Mouse (Mus musculus): ENCODE results near the gene Zfp367. TPM values are rescaled to one million over a fixed set of nuclear protein-coding genes. Genes with fewer than 3 reads are reported as not detected.
A peak's percentile ranks its signal among the peaks of the same experiment; 100 is the strongest.

Gene Zfp367
- polyA plus RNA-seq, 1 experiment from 2014 or later: 18.1 TPM

GRCm38 (mm10) chr13:64108381-64108850 lies 44.6 kb downstream of the Zfp367 start:
- no peaks in the 10 kb centered on the region for H3K27me3 ChIP-seq (ENCODE audit: control insufficient read depth, insufficient read depth, low read depth, low read length)
- peaks cover 7% of the 10 kb centered on the region for H3K4me1 ChIP-seq (ENCODE audit: control insufficient read depth, low read depth, low read length)
- H3K27ac ChIP-seq (ENCODE audit: low read length): no peak overlapping the region
- WGBS (ENCODE audit: insufficient replicate concordance): 12% methylated on average over 5 of the region's 5 CpGs
- H3K9me3 ChIP-seq (replicated peaks; ENCODE audit: control insufficient read depth, low read length): no peaks in the 10 kb centered on the region
- H3K4me3 ChIP-seq (ENCODE audit: low read depth, low read length): no peak overlapping the region
- no peak overlapping the region for H3K9ac ChIP-seq (ENCODE audit: low read depth, low read length)
- no peak overlapping the region for H3K4me2 ChIP-seq (ENCODE audit: low read depth, low read length)
- no peaks in the 10 kb centered on the region for H3K36me3 ChIP-seq (ENCODE audit: control insufficient read depth, insufficient read depth)
- no peak for ATAC-seq (ENCODE audit: low read depth)

GRCm38 (mm10) chr13:64107535-64107934 lies 45.5 kb downstream of the Zfp367 start:
- Histone ChIP-seq H3K36me3 (ENCODE audit: control insufficient read depth, insufficient read depth) (no peaks in the 10 kb centered on the region), H3K4me1 (ENCODE audit: control insufficient read depth, low read depth, low read length) (peaks cover 7% of the 10 kb centered on the region), H3K4me3 (ENCODE audit: low read depth, low read length) (no peak overlapping the region), H3K4me2 (ENCODE audit: low read depth, low read length) (no peak overlapping the region), H3K9me3 (replicated peaks; ENCODE audit: control insufficient read depth, low read length) (no peaks in the 10 kb centered on the region), H3K27ac (ENCODE audit: low read length) (peak overlapping the region; percentile 69), H3K27me3 (ENCODE audit: control insufficient read depth, insufficient read depth, low read depth, low read length) (no peaks in the 10 kb centered on the region), H3K9ac (ENCODE audit: low read depth, low read length) (no peak overlapping the region)
- WGBS (ENCODE audit: insufficient replicate concordance): 23% methylated on average over 8 of the region's 8 CpGs
- ATAC-seq (ENCODE audit: low read depth): no peak

GRCm38 (mm10) chr13:64107105-64107504 lies 45.9 kb downstream of the Zfp367 start:
- H3K27ac ChIP-seq (ENCODE audit: low read length): peak overlapping the region; percentile 55
- peaks cover 7% of the 10 kb centered on the region for H3K4me1 ChIP-seq (ENCODE audit: control insufficient read depth, low read depth, low read length)
- ATAC-seq (ENCODE audit: low read depth): peak; percentile 76

GRCm38 (mm10) chr13:64105690-64106089 lies 47.3 kb downstream of the Zfp367 start:
- peaks cover 7% of the 10 kb centered on the region for H3K4me1 ChIP-seq (ENCODE audit: control insufficient read depth, low read depth, low read length)

More at GRCm38 (mm10) chr13:64107105-64107504, 45.9 kb downstream of the Zfp367 start:
- Histone ChIP-seq H3K27me3 (ENCODE audit: control insufficient read depth, insufficient read depth, low read depth, low read length) (no peaks in the 10 kb centered on the region), H3K4me2 (ENCODE audit: low read depth, low read length) (no peak overlapping the region), H3K9ac (ENCODE audit: low read depth, low read length) (no peak overlapping the region), H3K9me3 (replicated peaks; ENCODE audit: control insufficient read depth, low read length) (no peaks in the 10 kb centered on the region), H3K4me3 (ENCODE audit: low read depth, low read length) (no peak overlapping the region), H3K36me3 (ENCODE audit: control insufficient read depth, insufficient read depth) (no peaks in the 10 kb centered on the region)
- WGBS (ENCODE audit: insufficient replicate concordance): 36% methylated on average over 3 of the region's 3 CpGs

GRCm38 (mm10) chr13:64100186-64100585 lies 52.8 kb downstream of the Zfp367 start:
- H3K9ac ChIP-seq (ENCODE audit: low read depth, low read length): no peak overlapping the region
- H3K4me2 ChIP-seq (ENCODE audit: low read depth, low read length): no peak overlapping the region
- H3K27ac ChIP-seq (ENCODE audit: low read length): no peak overlapping the region
- H3K4me1 ChIP-seq (ENCODE audit: control insufficient read depth, low read depth, low read length): no peaks in the 10 kb centered on the region
- no peak overlapping the region for H3K4me3 ChIP-seq (ENCODE audit: low read depth, low read length)
- no peak for ATAC-seq (ENCODE audit: low read depth)
- H3K27me3 ChIP-seq (ENCODE audit: control insufficient read depth, insufficient read depth, low read depth, low read length): no peaks in the 10 kb centered on the region
- WGBS (ENCODE audit: insufficient replicate concordance): 55% methylated on average over 3 of the region's 3 CpGs
- H3K36me3 ChIP-seq (ENCODE audit: control insufficient read depth, insufficient read depth): no peaks in the 10 kb centered on the region
- no peaks in the 10 kb centered on the region for H3K9me3 ChIP-seq (replicated peaks; ENCODE audit: control insufficient read depth, low read length)

More at GRCm38 (mm10) chr13:64105690-64106089, 47.3 kb downstream of the Zfp367 start:
- Histone ChIP-seq H3K9ac (ENCODE audit: low read depth, low read length) (no peak overlapping the region), H3K27ac (ENCODE audit: low read length) (peak overlapping the region; percentile 55; the same call in 1 of the 2 replicates), H3K9me3 (replicated peaks; ENCODE audit: control insufficient read depth, low read length) (no peaks in the 10 kb centered on the region), H3K4me3 (ENCODE audit: low read depth, low read length) (no peak overlapping the region), H3K4me2 (ENCODE audit: low read depth, low read length) (no peak overlapping the region), H3K27me3 (ENCODE audit: control insufficient read depth, insufficient read depth, low read depth, low read length) (no peaks in the 10 kb centered on the region), H3K36me3 (ENCODE audit: control insufficient read depth, insufficient read depth) (no peaks in the 10 kb centered on the region)
- peak; percentile 79 for ATAC-seq (ENCODE audit: low read depth)
- WGBS (ENCODE audit: insufficient replicate concordance): 53% methylated on average over 3 of the region's 3 CpGs

- no peaks in the 10 kb centered on the region for H3K27me3 ChIP-seq (ENCODE audit: control insufficient read depth, insufficient read depth, low read depth, low read length)
- no peak overlapping the region for H3K4me3 ChIP-seq (ENCODE audit: low read depth, low read length)
- no peaks in the 10 kb centered on the region for H3K9me3 ChIP-seq (replicated peaks; ENCODE audit: control insufficient read depth, low read length)
- H3K4me2 ChIP-seq (ENCODE audit: low read depth, low read length): no peak overlapping the region
- ATAC-seq (ENCODE audit: low read depth): no peak
- WGBS (ENCODE audit: insufficient replicate concordance): 67% methylated on average over 9 of the region's 9 CpGs
- no peak overlapping the region for H3K9ac ChIP-seq (ENCODE audit: low read depth, low read length)
- H3K36me3 ChIP-seq (ENCODE audit: control insufficient read depth, insufficient read depth): no peaks in the 10 kb centered on the region
- H3K4me1 ChIP-seq (ENCODE audit: control insufficient read depth, low read depth, low read length): no peaks in the 10 kb centered on the region
- H3K27ac ChIP-seq (ENCODE audit: low read length): no peak overlapping the region
Measured at GRCm38 (mm10) chr13:64098992-64099391, 54.0 kb downstream of the Zfp367 start.

- H3K27ac ChIP-seq (ENCODE audit: low read length): no peak overlapping the region
- H3K27me3 ChIP-seq (ENCODE audit: control insufficient read depth, insufficient read depth, low read depth, low read length): no peaks in the 10 kb centered on the region
- no peaks in the 10 kb centered on the region for H3K4me1 ChIP-seq (ENCODE audit: control insufficient read depth, low read depth, low read length)
- no peak overlapping the region for H3K4me2 ChIP-seq (ENCODE audit: low read depth, low read length)
- H3K4me3 ChIP-seq (ENCODE audit: low read depth, low read length): no peak overlapping the region
- H3K9ac ChIP-seq (ENCODE audit: low read depth, low read length): no peak overlapping the region
- 3% methylated on average over 1 of the region's 1 CpGs for WGBS (ENCODE audit: insufficient replicate concordance)
- H3K36me3 ChIP-seq (ENCODE audit: control insufficient read depth, insufficient read depth): no peaks in the 10 kb centered on the region
- no peak for ATAC-seq (ENCODE audit: low read depth)
- no peaks in the 10 kb centered on the region for H3K9me3 ChIP-seq (replicated peaks; ENCODE audit: control insufficient read depth, low read length)
Measured at GRCm38 (mm10) chr13:64093341-64093740, 59.7 kb downstream of the Zfp367 start.

GRCm38 (mm10) chr13:64092752-64093151 lies 60.2 kb downstream of the Zfp367 start:
- no peak overlapping the region for H3K4me2 ChIP-seq (ENCODE audit: low read depth, low read length)
- H3K4me3 ChIP-seq (ENCODE audit: low read depth, low read length): no peak overlapping the region
- H3K9ac ChIP-seq (ENCODE audit: low read depth, low read length): no peak overlapping the region
- H3K36me3 ChIP-seq (ENCODE audit: control insufficient read depth, insufficient read depth): no peaks in the 10 kb centered on the region
- no peak overlapping the region for H3K27ac ChIP-seq (ENCODE audit: low read length)
- no peaks in the 10 kb centered on the region for H3K27me3 ChIP-seq (ENCODE audit: control insufficient read depth, insufficient read depth, low read depth, low read length)
- no peaks in the 10 kb centered on the region for H3K4me1 ChIP-seq (ENCODE audit: control insufficient read depth, low read depth, low read length)
- no peak for ATAC-seq (ENCODE audit: low read depth)
- WGBS (ENCODE audit: insufficient replicate concordance): 56% methylated on average over 6 of the region's 6 CpGs
- H3K9me3 ChIP-seq (replicated peaks; ENCODE audit: control insufficient read depth, low read length): no peaks in the 10 kb centered on the region

- Histone ChIP-seq H3K9me3 (replicated peaks; ENCODE audit: control insufficient read depth, low read length) (no peaks in the 10 kb centered on the region), H3K9ac (ENCODE audit: low read depth, low read length) (no peak overlapping the region), H3K27me3 (ENCODE audit: control insufficient read depth, insufficient read depth, low read depth, low read length) (no peaks in the 10 kb centered on the region), H3K27ac (ENCODE audit: low read length) (no peak overlapping the region), H3K4me2 (ENCODE audit: low read depth, low read length) (no peak overlapping the region), H3K36me3 (ENCODE audit: control insufficient read depth, insufficient read depth) (no peaks in the 10 kb centered on the region), H3K4me1 (ENCODE audit: control insufficient read depth, low read depth, low read length) (no peaks in the 10 kb centered on the region), H3K4me3 (ENCODE audit: low read depth, low read length) (no peak overlapping the region)
- 65% methylated on average over 3 of the region's 3 CpGs for WGBS (ENCODE audit: insufficient replicate concordance)
- ATAC-seq (ENCODE audit: low read depth): no peak
Measured at GRCm38 (mm10) chr13:64092141-64092540, 60.9 kb downstream of the Zfp367 start.

All from liver, embryonic 16.5 days (tissue).